Mouse (Mus musculus) brain, embryonic 14.5 days (tissue): ENCODE results near the gene Lipc.

ENCODE experiments used
- CTCF ChIP-seq: fragments of 200-500 bp; IDR thresholded peaks from 2 replicates; pipeline ENCODE4 v1.5.1; 2012; ENCODE audit warnings: inconsistent platforms, mild to moderate bottlenecking, moderate library complexity, borderline replicate concordance; ENCODE audit not compliant: insufficient read depth, insufficient read length; ENCODE audit errors: extremely low read depth
- POLR2A ChIP-seq: fragments of 200-500 bp; IDR thresholded peaks from 2 replicates; pipeline ENCODE4 v1.6.1; 2012; ENCODE audit warnings: mild to moderate bottlenecking, inconsistent platforms, borderline replicate concordance; ENCODE audit not compliant: poor library complexity, insufficient read depth, insufficient read length, severe bottlenecking; ENCODE audit errors: extremely low read depth

- TF ChIP-seq CTCF (no peak), POLR2A (no peak)
These were observed 100.5 kb downstream of the Lipc start for GRCm38 (mm10) chr9:70851533-70851932.
